ENCODE assay signal across 9 mouse cellular contexts in genomic region chr7:137321141-137321813, GRCm38 (mm10). TPM values are rescaled to one million over a fixed set of nuclear protein-coding genes. Genes with fewer than 3 reads are reported as not detected.
DNase-seq lines count a peak whose midpoint lies in the region; ATAC-seq and TF ChIP-seq lines count a peak whose summit lies in the region.
"Had no signal": no experiment of that assay in that cellular context is flagged by ENCODE, and none has a peak within 500 bp of the region (broad histone marks: within the 10 kb centered on the region; RNA-seq: fewer than 3 reads in every experiment).

No protein-coding gene starts in this region.

- TF ChIP-seq CTCF in heart, adult 2 months (IDR thresholded peaks at IDR 0.05) = no peak
- TF ChIP-seq CTCF in kidney, postnatal 0 days (IDR thresholded peaks at IDR 0.05; ENCODE audit: low read depth) = peak; percentile 66
- TF ChIP-seq CTCF in stomach, postnatal 0 days (IDR thresholded peaks at IDR 0.05; ENCODE audit: low read depth) = peak; percentile 75

- H3K27me3 ChIP-seq in heart, adult 2 months (ENCODE audit: control insufficient read depth, insufficient read depth, low read length) = peaks cover 13% of the 10 kb centered on the region
- peaks cover 82% of the 10 kb centered on the region for H3K27me3 ChIP-seq in kidney, postnatal 0 days (ENCODE audit: insufficient read depth, low read length)
- peaks cover 34% of the 10 kb centered on the region for H3K27me3 ChIP-seq in stomach, postnatal 0 days (ENCODE audit: control insufficient read depth, insufficient read depth, low read length)

- no peak for TF ChIP-seq EP300 in heart, adult 2 months (IDR thresholded peaks at IDR 0.05; ENCODE audit: insufficient read depth, low read depth, low read length)
- TF ChIP-seq EP300 in stomach, postnatal 0 days (optimal IDR thresholded peaks at IDR 0.05) = no peak

- peak overlapping the region; percentile 59 for H3K4me2 ChIP-seq in kidney, postnatal 0 days (ENCODE audit: low read length)
- peak overlapping the region; percentile 35 for H3K4me2 ChIP-seq in stomach, postnatal 0 days (replicated peaks; ENCODE audit: low read depth)

- DNase-seq in spleen, adult 18-20 months = peak; percentile 18 to 61
- no peak for DNase-seq in spleen, adult 12 weeks (ENCODE audit: low spot score)
- peak; percentile 79 to 86 for DNase-seq in heart, adult 2 months
- DNase-seq in kidney, postnatal 0 days (ENCODE audit: low spot score) = peak; percentile 79
- peak; percentile 66 for DNase-seq in stomach, postnatal 0 days (ENCODE audit: low spot score)
- no peak for DNase-seq in left cerebral cortex, adult 9 months (ENCODE audit: low spot score in 2 of 2)

- H3K4me1 ChIP-seq in heart, adult 2 months (ENCODE audit: control insufficient read depth, insufficient read depth, low read length) = peaks cover 1% of the 10 kb centered on the region
- H3K4me1 ChIP-seq in kidney, postnatal 0 days (replicated peaks; ENCODE audit: insufficient read depth, low read length) = peaks cover 8% of the 10 kb centered on the region
- H3K4me1 ChIP-seq in stomach, postnatal 0 days (replicated peaks; ENCODE audit: control insufficient read depth, insufficient read depth) = no peaks in the 10 kb centered on the region; the same call in 1 of the 2 replicates

- no peaks in the 10 kb centered on the region for H3K9me3 ChIP-seq in kidney, postnatal 0 days (replicated peaks; ENCODE audit: low read length)
- no peaks in the 10 kb centered on the region for H3K9me3 ChIP-seq in stomach, postnatal 0 days (ENCODE audit: control insufficient read depth, low read length)

- no peak for TF ChIP-seq POLR2A in heart, adult 2 months (IDR thresholded peaks at IDR 0.05; ENCODE audit: insufficient read depth, low read depth, low read length)

- peak; percentile 55; the same call in 1 of the 2 replicates for ATAC-seq in common myeloid progenitor, adult 5-6 weeks (replicated peaks; ENCODE audit: low read depth, poor library complexity, severe bottlenecking)
- ATAC-seq in kidney, postnatal 0 days (replicated peaks; ENCODE audit: low FRiP score, low read depth) = peak; percentile 34; the same call in 1 of the 2 replicates
- peak; percentile 77 for ATAC-seq in megakaryocyte progenitor cell, adult 5-6 weeks (replicated peaks; ENCODE audit: poor library complexity)
- ATAC-seq in stomach, postnatal 0 days (ENCODE audit: low FRiP score, low TSS enrichment) = peak; percentile 58; the same call in 1 of the 2 replicates

- H3K27ac ChIP-seq in heart, adult 2 months = no peak overlapping the region
- H3K27ac ChIP-seq in kidney, postnatal 0 days = no peak overlapping the region
- no peak overlapping the region for H3K27ac ChIP-seq in stomach, postnatal 0 days (replicated peaks)

- intact Hi-C loops in heart, adult 2 months (cut with DNase I) = loop anchor here (1.0 to 10.0 kb wide), 4 partner anchors 75 to 1169 kb away; no protein-coding TSS in a partner anchor

- WGBS in heart, adult 2 months = 2% methylated on average over 52 of the region's 52 CpGs
- WGBS in kidney, postnatal 0 days = 1% methylated on average over 52 of the region's 52 CpGs
- WGBS in stomach, postnatal 0 days = 1% methylated on average over 52 of the region's 52 CpGs

- no peaks in the 10 kb centered on the region for H3K79me2 ChIP-seq in heart, adult 2 months (replicated peaks; ENCODE audit: control insufficient read depth, insufficient read depth, low read length)

- no peaks in the 10 kb centered on the region for H3K36me3 ChIP-seq in heart, adult 2 months (ENCODE audit: control insufficient read depth, insufficient read depth, low read length)
- no peaks in the 10 kb centered on the region for H3K36me3 ChIP-seq in kidney, postnatal 0 days (ENCODE audit: insufficient read depth, low read length)
- H3K36me3 ChIP-seq in stomach, postnatal 0 days (ENCODE audit: control insufficient read depth, insufficient read depth, low read length) = no peaks in the 10 kb centered on the region

- H3K9ac ChIP-seq in heart, adult 2 months (ENCODE audit: low read depth, low read length) = no peak overlapping the region
- no peak overlapping the region for H3K9ac ChIP-seq in kidney, postnatal 0 days (ENCODE audit: low read depth, low read length)
- no peak overlapping the region for H3K9ac ChIP-seq in stomach, postnatal 0 days (ENCODE audit: low read length)

- peak overlapping the region; percentile 29 for H3K4me3 ChIP-seq in heart, adult 2 months
- peak overlapping the region; percentile 13 for H3K4me3 ChIP-seq in kidney, postnatal 0 days (replicated peaks; ENCODE audit: low read depth, low read length)
- peak overlapping the region; percentile 34 for H3K4me3 ChIP-seq in stomach, postnatal 0 days (ENCODE audit: low read depth, low read length)
- H3K4me3 ChIP-seq: erythroblast, embryonic 14.5 days had no signal

RNA-seq across cellular contexts. Expression of gene Ebf3, which starts 7.0 kb away (rescaled TPM):
- not detected in 2 replicates for total RNA-seq in common myeloid progenitor, adult 5-6 weeks (2017)
- 1 to 10 TPM; 6.1 to 7.5 TPM for total RNA-seq in heart, adult 2 months (2021)
- 5.0 and 6.0 TPM in 2 replicates for polyA plus RNA-seq in heart, adult 2 months (2012; rRNA removed)
- 0.22 and 0.30 TPM in 2 replicates for polyA plus RNA-seq in kidney, postnatal 0 days (2015; fragmentation: Nextera tagmentation; extraction: Ambion mirVana)
- total RNA-seq in megakaryocyte progenitor cell, adult 5-6 weeks (2015) = 0.07 TPM in 1 of 2 replicates, not detected in the other
- total RNA-seq in megakaryocyte progenitor cell, adult 5-6 weeks (2017) = 0.12 TPM in 1 of 2 replicates, not detected in the other
- polyA plus RNA-seq in stomach, postnatal 0 days (2015; fragmentation: Nextera tagmentation; extraction: Ambion mirVana) = 0.58 and 0.65 TPM in 2 replicates
- polyA plus RNA-seq: erythroblast, embryonic 14.5 days had no signal

Comparison
In these comparisons a context has a peak if more than half of its experiments do, and no peak if none do; other contexts are left out.
1. DNase-seq: peak in spleen, adult 18-20 months (2 of 2), heart, adult 2 months (2 of 2), kidney, postnatal 0 days (single experiment) and stomach, postnatal 0 days (single experiment); none in spleen, adult 12 weeks (single experiment) and left cerebral cortex, adult 9 months (0 of 2).
2. Peak in every context shown above with its lines, with median percentiles within 50 percentile points of each other: ATAC-seq and H3K4me3 ChIP-seq.